Mouse (Mus musculus) ES-E14 (cell line): Measurements from ENCODE around the gene Gm20605. TPM values are rescaled to one million over a fixed set of nuclear protein-coding genes. Genes with fewer than 3 reads are reported as not detected.

ENCODE experiments used
- DNase-seq: peaks from one replicate; pipeline ENCODE4 v3.0.0-alpha.2; 2013; ENCODE audit warnings: low read depth, low spot score
- H3K27ac ChIP-seq: 2 replicates; pipeline ENCODE4 v1.5.1; 2012; ENCODE audit warnings: low read depth, mild to moderate bottlenecking, low read length, moderate library complexity, mixed read lengths; ENCODE audit not compliant: poor library complexity, insufficient read depth, severe bottlenecking
- H3K36me3 ChIP-seq: 2 replicates; pipeline ENCODE4 v1.6.1; 2012; ENCODE audit warnings: mild to moderate bottlenecking, low read length, moderate library complexity, mixed read lengths; ENCODE audit not compliant: control insufficient read depth, poor library complexity, insufficient read depth, severe bottlenecking
- H3K4me1 ChIP-seq, 2 experiments: fragments of 150-350 bp in 1 of 2; sonication (generic) in 1 of 2; 2 replicates each; pipeline ENCODE4 v1.6.1; 2012; ENCODE audit warnings: low read length in 2 of 2, mild to moderate bottlenecking in 1 of 2, mixed read lengths in 1 of 2; ENCODE audit not compliant: control insufficient read depth in 2 of 2, insufficient read depth in 2 of 2, poor library complexity in 1 of 2
- H3K4me3 ChIP-seq, 2 experiments: fragments of 150-350 bp in 1 of 2; sonication (generic) in 1 of 2; 2 replicates each; pipeline ENCODE4 v1.5.1; 2012; ENCODE audit warnings: low read length in 2 of 2, low read depth in 1 of 2, mild to moderate bottlenecking in 1 of 2, mixed read lengths in 1 of 2; ENCODE audit not compliant: insufficient read depth in 1 of 2, poor library complexity in 1 of 2, severe bottlenecking in 1 of 2
- H3K9ac ChIP-seq: 2 replicates; pipeline ENCODE4 v1.6.1; 2012; ENCODE audit warnings: low read depth, mild to moderate bottlenecking, low read length, mixed read lengths; ENCODE audit not compliant: poor library complexity, insufficient read depth, severe bottlenecking
- H3K9me3 ChIP-seq: fragments of 150-350 bp; sonication (generic); 2 replicates; pipeline ENCODE4 v1.6.1; 2012; ENCODE audit warnings: low read depth, mild to moderate bottlenecking, low read length; ENCODE audit not compliant: control insufficient read depth, insufficient read depth
- CHD2 ChIP-seq: IDR thresholded peaks from 2 replicates; pipeline ENCODE4 v1.6.1; 2014; ENCODE audit warnings: mild to moderate bottlenecking, low read depth, low read length, inconsistent platforms
- HCFC1 ChIP-seq: IDR thresholded peaks from 2 replicates; pipeline ENCODE4 v1.6.1; 2012; ENCODE audit warnings: low read length, inconsistent platforms, borderline replicate concordance; ENCODE audit not compliant: insufficient read depth
- MAFK ChIP-seq: IDR thresholded peaks from 2 replicates; pipeline ENCODE4 v1.6.1; 2014; ENCODE audit warnings: mild to moderate bottlenecking, low read depth, low read length, inconsistent platforms; ENCODE audit not compliant: insufficient read depth
- ZC3H11A ChIP-seq: IDR thresholded peaks from 2 replicates; pipeline ENCODE4 v1.6.1; 2012; ENCODE audit warnings: low read depth, mild to moderate bottlenecking, inconsistent platforms, low read length, borderline replicate concordance
- ZNF384 ChIP-seq: IDR thresholded peaks from 2 replicates; pipeline ENCODE4 v1.6.1; 2012; ENCODE audit warnings: low read depth, low read length, inconsistent platforms
- in situ Hi-C, 2 experiments: fragments of 600-800 bp; cut with MboI; formaldehyde crosslinking; loops; one replicate each; pipeline ENCODE4 v1.15.1; 2025; ENCODE audit warnings: low sequenced_read_pairs in 2 of 2, inconsistent platforms in 1 of 2; ENCODE audit not compliant: unreplicated experiment in 2 of 2
- total RNA-seq: library from RNA; depleted of rRNA; stranded (reverse); fragments of 300-350 nt; gene quantifications from 2 replicates; pipeline ENCODE4 v1.2.3, GENCODE M21; 2012

Gm20605 gene
- total RNA-seq, 1 experiment: 7.8 TPM

DNA sequence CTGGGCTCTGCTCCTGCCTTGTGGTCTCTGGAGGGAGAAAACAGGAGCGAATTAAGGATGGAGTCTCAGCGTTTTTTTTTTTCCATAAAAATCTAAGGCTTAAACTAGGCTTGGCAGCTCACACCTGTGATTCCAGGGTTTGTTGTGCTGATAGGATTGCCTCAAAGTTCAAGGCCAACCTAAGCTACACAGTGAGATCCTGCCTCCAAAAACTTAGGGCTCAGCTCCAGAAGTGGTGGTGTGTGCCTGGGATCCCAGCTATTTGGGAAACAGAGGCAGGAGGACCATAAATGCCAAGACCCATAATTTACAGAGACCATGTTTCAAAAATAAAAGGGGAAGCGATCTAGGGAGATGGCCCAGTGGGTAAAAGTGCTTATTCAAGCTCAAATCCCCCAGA lies 19.7 kb upstream of the Gm20605 start:
- Histone ChIP-seq H3K9me3 (no peaks in the 10 kb centered on the region), H3K36me3 (peaks cover 20% of the 10 kb centered on the region), H3K9ac (peak overlapping the region; percentile 78; the same call in 1 of the 2 replicates), H3K4me1 (peaks cover 4 to 53% of the 10 kb centered on the region in 2 experiments; a peak in 3 of 4 replicates), H3K4me3 (peak overlapping the region; percentile 65 to 70; a peak in 2 of 4 replicates), H3K27ac (peak overlapping the region; percentile 10; the same call in 1 of the 2 replicates)
- TF ChIP-seq MAFK (no peak), CHD2 (no peak), HCFC1 (no peak), ZNF384 (no peak), ZC3H11A (no peak)
- DNase-seq: no peak
- in situ Hi-C loops: no loop called here

DNA sequence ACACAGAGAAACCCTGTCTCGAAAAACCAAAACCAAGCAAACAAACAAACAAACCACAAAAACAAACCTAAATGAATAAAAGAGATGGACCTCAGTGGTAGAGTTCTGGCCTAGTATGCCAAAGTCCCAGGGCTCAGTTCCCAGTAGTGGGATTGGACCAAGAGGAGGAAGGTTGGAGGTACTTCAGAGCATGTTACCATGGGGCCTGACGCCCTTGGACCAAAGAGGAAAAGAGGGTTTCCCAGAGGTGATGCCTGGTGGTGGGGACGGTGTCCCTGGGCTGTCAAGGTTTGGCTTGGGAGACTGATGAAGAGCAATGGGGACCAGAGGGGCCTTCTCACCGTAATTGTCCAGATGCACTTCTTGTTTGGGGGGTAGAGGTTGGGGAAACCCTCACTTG lies 18.9 kb upstream of the Gm20605 start:
- Histone ChIP-seq H3K9ac (peak overlapping the region; percentile 72; the same call in 1 of the 2 replicates), H3K4me3 (peak overlapping the region; percentile 63 to 70), H3K9me3 (no peaks in the 10 kb centered on the region), H3K36me3 (peaks cover 18% of the 10 kb centered on the region), H3K27ac (peak overlapping the region; percentile 75), H3K4me1 (peaks cover 4 to 53% of the 10 kb centered on the region in 2 experiments; a peak in 3 of 4 replicates)
- DNase-seq: no peak
- TF ChIP-seq ZNF384: no peak
- no peak for TF ChIP-seq MAFK
- TF ChIP-seq CHD2: no peak
- TF ChIP-seq ZC3H11A: no peak
- no peak for TF ChIP-seq HCFC1
- in situ Hi-C loops: no loop called here

DNA sequence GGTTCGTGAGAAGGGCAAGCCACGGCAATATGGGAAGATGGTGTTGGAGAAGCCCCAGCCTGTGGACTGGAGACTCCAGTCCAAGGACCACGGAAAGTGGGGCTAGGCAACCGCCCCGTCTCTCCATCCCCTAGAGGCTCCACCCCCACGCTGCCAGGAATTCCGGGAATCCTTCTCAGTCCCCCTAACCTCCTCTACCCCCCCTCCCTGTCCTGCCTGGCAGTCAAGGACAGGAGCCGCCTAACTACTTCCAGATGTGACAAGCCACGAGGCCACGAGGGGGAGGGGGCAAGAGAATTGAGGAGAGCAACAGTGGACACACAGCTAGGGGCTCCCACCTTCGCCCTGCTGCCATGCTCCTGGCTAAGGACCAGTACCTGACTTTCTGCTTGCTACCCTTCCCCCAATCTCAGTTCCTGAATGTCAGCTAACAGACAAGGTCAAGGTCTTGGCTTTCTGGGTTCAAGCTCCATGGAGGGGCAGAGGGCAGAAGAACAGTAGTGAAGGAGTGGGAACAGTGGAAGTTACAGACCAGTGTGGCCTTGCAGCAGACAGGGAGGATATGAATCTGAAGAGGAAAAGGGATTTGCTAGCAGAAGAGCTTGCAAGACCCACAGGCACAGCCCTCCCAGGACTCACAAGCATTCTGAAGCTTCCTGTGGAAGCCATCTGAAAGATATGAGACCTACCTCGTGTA lies 18.3 kb upstream of the Gm20605 start:
- H3K4me3 ChIP-seq: peak overlapping the region; percentile 63 to 70
- peak overlapping the region; percentile 72; the same call in 1 of the 2 replicates for H3K9ac ChIP-seq
- DNase-seq: no peak
- H3K27ac ChIP-seq: peak overlapping the region; percentile 75
- in situ Hi-C loops: no loop called here
- H3K36me3 ChIP-seq: peaks cover 11% of the 10 kb centered on the region
- no peaks in the 10 kb centered on the region for H3K9me3 ChIP-seq
- H3K4me1 ChIP-seq: peaks cover 4 to 53% of the 10 kb centered on the region in 2 experiments; a peak in 3 of 4 replicates
- TF ChIP-seq HCFC1 (no peak), ZC3H11A (no peak), MAFK (no peak), ZNF384 (no peak), CHD2 (no peak)

DNA sequence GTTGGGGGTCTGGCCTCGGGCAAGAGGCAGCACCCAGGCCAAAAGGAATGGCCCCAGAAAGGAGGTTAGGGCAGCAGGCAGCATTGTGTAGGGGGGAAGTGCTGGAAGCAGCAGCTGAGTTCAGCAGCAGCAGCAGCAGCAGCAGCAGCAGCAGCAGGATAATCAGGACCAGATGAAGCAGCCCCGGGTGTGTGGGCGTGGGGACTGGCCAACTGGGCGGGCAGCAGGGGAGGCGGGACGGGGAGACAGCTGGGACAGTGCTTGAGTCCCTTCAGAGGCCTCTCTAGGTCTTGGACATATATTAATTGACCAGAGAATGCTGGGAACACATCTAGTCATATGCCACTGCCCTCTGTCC lies 17.8 kb upstream of the Gm20605 start:
- no peak for DNase-seq
- Histone ChIP-seq H3K36me3 (peaks cover 9% of the 10 kb centered on the region), H3K27ac (peak overlapping the region; percentile 57; the same call in 1 of the 2 replicates), H3K9ac (peak overlapping the region; percentile 72; the same call in 1 of the 2 replicates), H3K9me3 (no peaks in the 10 kb centered on the region), H3K4me1 (peaks cover 4 to 53% of the 10 kb centered on the region in 2 experiments; a peak in 3 of 4 replicates), H3K4me3 (peak overlapping the region; percentile 63 to 70; a peak in 1 of 4 replicates)
- in situ Hi-C loops: no loop called here
- TF ChIP-seq ZNF384: no peak
